Mouse (Mus musculus): Measurements from ENCODE around the gene Aak1. TPM values are rescaled to one million over a fixed set of nuclear protein-coding genes. Genes with fewer than 3 reads are reported as not detected.
"Not testable (repeated sequence)": the region's sequence is repeated elsewhere in the genome, so short reads cannot be mapped to it uniquely, and the experiment has no call there.

Aak1 gene
- polyA plus RNA-seq, 1 experiment: 59.2 TPM

- Histone ChIP-seq H3K4me1 (replicated peaks; ENCODE audit: control insufficient read depth, insufficient read depth, low read length) (peaks cover 20% of the 10 kb centered on the region), H3K27ac (ENCODE audit: control insufficient read depth, insufficient read depth, low read length) (peak within 1 kb of the TSS; percentile 91), H3K4me3 (ENCODE audit: control insufficient read depth, insufficient read depth, low read length) (peak within 1 kb of the TSS; percentile 78), H3K27me3 (ENCODE audit: control insufficient read depth, insufficient read depth, low read length) (no peaks in the 10 kb centered on the region), H3K36me3 (ENCODE audit: control insufficient read depth, insufficient read depth, low read length) (no peaks in the 10 kb centered on the region)
- 0 out of 2 replicates have a peak, but pooled peaks have one; percentile 27 for TF ChIP-seq CTCF (IDR thresholded peaks at IDR 0.05; ENCODE audit: borderline replicate concordance, control insufficient read depth, extremely low read depth, insufficient read depth, low read length, poor library complexity)
- TF ChIP-seq POLR2A (IDR thresholded peaks at IDR 0.05; ENCODE audit: control insufficient read depth, extremely low read depth, insufficient read depth, low read length, poor library complexity): peak; percentile 99
- whole genome bisulfite sequencing: under 1% methylated on average over 68 of the region's 68 CpGs
- DNase-seq: peak; percentile 95
Measured at GRCm38 (mm10) chr6:87042337-87043130, 193.2 kb downstream of the Aak1 start, which contains the start of gene Gfpt1. Gene Gfpt1 (plus strand): TSS chr6:87042846.

DNA sequence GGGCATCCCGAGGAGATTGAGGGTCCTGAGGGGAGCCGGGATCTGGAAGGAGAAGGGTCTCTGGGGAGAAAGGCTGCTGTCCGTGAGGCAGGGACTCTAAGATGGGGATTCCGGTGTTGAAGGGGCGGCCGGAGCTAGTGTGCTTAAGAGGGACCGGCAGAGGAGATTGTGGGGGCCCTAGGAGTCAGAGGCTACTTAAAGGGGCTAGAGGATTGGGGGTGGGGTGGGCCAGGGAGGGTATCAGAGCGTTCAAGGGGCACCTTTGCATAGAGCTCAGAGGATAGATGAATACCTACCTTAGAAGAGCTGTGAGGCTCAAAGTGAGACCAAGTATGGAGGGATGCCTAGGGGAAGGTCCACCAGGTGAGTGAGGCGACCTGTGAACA is 193.8 kb downstream of the Aak1 start:
- WGBS: 8% methylated on average over 9 of the region's 9 CpGs
- H3K36me3 ChIP-seq (ENCODE audit: control insufficient read depth, insufficient read depth, low read length): no peaks in the 10 kb centered on the region
- TF ChIP-seq CTCF (IDR thresholded peaks at IDR 0.05; ENCODE audit: borderline replicate concordance, control insufficient read depth, extremely low read depth, insufficient read depth, low read length, poor library complexity): no peak
- TF ChIP-seq POLR2A (IDR thresholded peaks at IDR 0.05; ENCODE audit: control insufficient read depth, extremely low read depth, insufficient read depth, low read length, poor library complexity): no peak

DNA sequence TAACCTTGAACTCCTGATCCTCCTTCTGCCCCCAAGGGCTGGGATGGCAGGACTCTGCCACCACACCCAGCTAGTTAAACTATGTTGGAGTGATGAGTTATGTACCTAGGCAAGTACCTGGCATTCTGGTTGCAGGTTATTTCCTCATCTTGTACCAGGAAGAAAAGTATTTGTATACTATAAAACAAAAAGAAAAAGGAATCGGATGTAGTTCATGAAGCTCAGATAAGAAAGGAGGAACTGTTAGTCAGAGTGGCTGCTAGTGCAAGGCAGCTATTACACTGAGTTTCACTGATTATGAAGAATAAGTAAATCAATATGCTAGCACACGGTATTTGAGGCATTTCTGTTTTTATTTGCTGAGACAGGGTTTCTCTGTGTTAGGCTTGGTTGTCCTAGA is 195.6 kb downstream of the Aak1 start:
- 90% methylated on average over 2 of the region's 2 CpGs for WGBS
- Histone ChIP-seq H3K36me3 (ENCODE audit: control insufficient read depth, insufficient read depth, low read length) (no peaks in the 10 kb centered on the region), H3K4me1 (replicated peaks; ENCODE audit: control insufficient read depth, insufficient read depth, low read length) (peaks cover 15% of the 10 kb centered on the region), H3K27ac (ENCODE audit: control insufficient read depth, insufficient read depth, low read length) (no peak overlapping the region), H3K4me3 (ENCODE audit: control insufficient read depth, insufficient read depth, low read length) (no peak overlapping the region), H3K27me3 (ENCODE audit: control insufficient read depth, insufficient read depth, low read length) (no peaks in the 10 kb centered on the region)
- no peak for DNase-seq
- no peak for TF ChIP-seq POLR2A (IDR thresholded peaks at IDR 0.05; ENCODE audit: control insufficient read depth, extremely low read depth, insufficient read depth, low read length, poor library complexity)
- TF ChIP-seq CTCF (IDR thresholded peaks at IDR 0.05; ENCODE audit: borderline replicate concordance, control insufficient read depth, extremely low read depth, insufficient read depth, low read length, poor library complexity): no peak

More for the DNA sequence above, 193.8 kb downstream of the Aak1 start:
- H3K4me1 ChIP-seq (replicated peaks; ENCODE audit: control insufficient read depth, insufficient read depth, low read length): peaks cover 15% of the 10 kb centered on the region
- peak overlapping the region; percentile 78 for H3K4me3 ChIP-seq (ENCODE audit: control insufficient read depth, insufficient read depth, low read length)
- DNase-seq: no peak
- no peaks in the 10 kb centered on the region for H3K27me3 ChIP-seq (ENCODE audit: control insufficient read depth, insufficient read depth, low read length)
- no peak overlapping the region for H3K27ac ChIP-seq (ENCODE audit: control insufficient read depth, insufficient read depth, low read length)

DNA sequence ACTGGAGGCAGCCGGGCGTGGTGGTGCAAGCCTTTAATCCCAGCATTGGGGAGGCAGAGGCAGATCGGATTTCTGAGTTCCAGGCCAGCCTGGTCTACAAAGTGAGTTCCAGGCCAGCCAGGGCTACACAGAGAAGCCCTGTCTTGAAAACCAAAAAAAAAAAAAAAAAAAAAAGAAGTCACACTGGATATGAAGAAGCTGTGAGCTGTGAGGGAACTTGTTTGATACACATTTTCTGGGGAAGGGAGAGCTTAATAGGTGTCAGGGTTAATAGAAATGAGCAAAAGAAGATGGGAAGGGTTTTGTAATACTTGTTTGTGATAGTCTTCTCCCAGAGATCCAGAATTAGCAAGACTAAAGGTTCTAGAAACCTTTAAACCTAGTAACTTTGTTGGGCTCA is 196.2 kb downstream of the Aak1 start:
- H3K4me3 ChIP-seq (ENCODE audit: control insufficient read depth, insufficient read depth, low read length): no peak overlapping the region
- TF ChIP-seq POLR2A (IDR thresholded peaks at IDR 0.05; ENCODE audit: control insufficient read depth, extremely low read depth, insufficient read depth, low read length, poor library complexity): no peak
- TF ChIP-seq CTCF (IDR thresholded peaks at IDR 0.05; ENCODE audit: borderline replicate concordance, control insufficient read depth, extremely low read depth, insufficient read depth, low read length, poor library complexity): no peak
- H3K4me1 ChIP-seq (replicated peaks; ENCODE audit: control insufficient read depth, insufficient read depth, low read length): peaks cover 9% of the 10 kb centered on the region
- no peaks in the 10 kb centered on the region for H3K36me3 ChIP-seq (ENCODE audit: control insufficient read depth, insufficient read depth, low read length)
- H3K27me3 ChIP-seq (ENCODE audit: control insufficient read depth, insufficient read depth, low read length): no peaks in the 10 kb centered on the region
- no peak for DNase-seq
- WGBS: 96% methylated on average over 3 of the region's 3 CpGs
- no peak overlapping the region for H3K27ac ChIP-seq (ENCODE audit: control insufficient read depth, insufficient read depth, low read length)

GRCm38 (mm10) chr6:87048712-87049111 is 199.4 kb downstream of the Aak1 start:
- WGBS: over 99% methylated on average over 7 of the region's 7 CpGs
- H3K27ac ChIP-seq (ENCODE audit: control insufficient read depth, insufficient read depth, low read length); DNase-seq; H3K27me3 ChIP-seq (ENCODE audit: control insufficient read depth, insufficient read depth, low read length); H3K4me1 ChIP-seq (replicated peaks; ENCODE audit: control insufficient read depth, insufficient read depth, low read length); H3K4me3 ChIP-seq (ENCODE audit: control insufficient read depth, insufficient read depth, low read length): not testable (repeated sequence)
- H3K36me3 ChIP-seq (ENCODE audit: control insufficient read depth, insufficient read depth, low read length): peaks cover 15% of the 10 kb centered on the region

DNA sequence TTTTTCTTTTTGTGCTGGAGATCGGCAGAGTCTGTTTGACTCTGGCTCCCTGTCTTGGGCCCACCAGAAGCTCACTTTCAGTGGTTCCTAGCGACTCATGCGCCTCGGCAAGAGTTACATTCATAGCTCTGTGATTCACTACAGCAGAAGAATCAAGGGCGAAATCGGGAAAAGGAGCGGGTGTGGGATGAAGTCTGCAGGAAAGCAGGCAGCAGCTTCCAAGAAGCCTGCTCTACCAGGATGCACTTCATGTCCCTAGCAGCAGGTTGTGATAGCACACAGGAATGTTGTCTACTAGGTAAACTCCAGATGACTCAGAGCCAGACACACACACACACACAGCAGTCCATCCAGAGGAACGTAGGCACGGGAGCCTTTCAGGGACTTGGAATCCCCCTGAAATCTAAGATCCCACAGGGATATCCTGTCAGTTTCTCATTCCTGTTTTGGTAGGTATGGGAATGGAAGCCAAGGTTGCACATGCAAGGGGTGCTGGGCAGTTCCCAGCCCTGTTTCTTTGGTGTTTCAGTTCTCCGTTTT is 202.6 kb downstream of the Aak1 start:
- TF ChIP-seq CTCF (IDR thresholded peaks at IDR 0.05; ENCODE audit: borderline replicate concordance, control insufficient read depth, extremely low read depth, insufficient read depth, low read length, poor library complexity): no peak
- no peak for TF ChIP-seq POLR2A (IDR thresholded peaks at IDR 0.05; ENCODE audit: control insufficient read depth, extremely low read depth, insufficient read depth, low read length, poor library complexity)
- WGBS: 95% methylated on average over 10 of the region's 10 CpGs
- Histone ChIP-seq H3K27me3 (ENCODE audit: control insufficient read depth, insufficient read depth, low read length) (no peaks in the 10 kb centered on the region), H3K4me3 (ENCODE audit: control insufficient read depth, insufficient read depth, low read length) (no peak overlapping the region), H3K4me1 (replicated peaks; ENCODE audit: control insufficient read depth, insufficient read depth, low read length) (no peaks in the 10 kb centered on the region), H3K27ac (ENCODE audit: control insufficient read depth, insufficient read depth, low read length) (no peak overlapping the region), H3K36me3 (ENCODE audit: control insufficient read depth, insufficient read depth, low read length) (peaks cover 43% of the 10 kb centered on the region)
- DNase-seq: no peak

Other genes with a start within 250 kb of the Aak1 start
- gene Asprv1, start 221.4 kb upstream of the Aak1 start, polyA plus RNA-seq (2012; rRNA removed): 7.6 and 10.1 TPM in 2 replicates
- 28.6 and 31.0 TPM in 2 replicates for gene Mxd1, start 180.4 kb upstream of the Aak1 start, polyA plus RNA-seq (2012; rRNA removed)
- gene Snrnp27, start 165.0 kb upstream of the Aak1 start, polyA plus RNA-seq (2012; rRNA removed): 14.0 and 14.5 TPM in 2 replicates
- gene Gmcl1, start 116.1 kb upstream of the Aak1 start, polyA plus RNA-seq (2012; rRNA removed): 17.3 and 24.2 TPM in 2 replicates
- 21.5 and 27.8 TPM in 2 replicates for gene Anxa4, start 55.9 kb upstream of the Aak1 start, polyA plus RNA-seq (2012; rRNA removed)
- 94.7 and 100 TPM in 2 replicates for gene Nfu1, start 159.7 kb downstream of the Aak1 start, polyA plus RNA-seq (2012; rRNA removed)
- gene Gfpt1, start 193.3 kb downstream of the Aak1 start, polyA plus RNA-seq (2012; rRNA removed): 12.6 and 13.5 TPM in 2 replicates

Measured in thymus, adult 2 months (tissue).